Mouse (Mus musculus) splenic B cell, adult 2 months (primary cell): ENCODE measurements around the gene Rab39.

Source experiments
- DNase-seq: peaks from one replicate; pipeline ENCODE4 v3.0.0-alpha.2; 2011; ENCODE audit warnings: low read depth, low spot score
- H3K27me3 ChIP-seq: 2 replicates; pipeline ENCODE4 v1.6.1; 2012; ENCODE audit warnings: mild to moderate bottlenecking, low read length, moderate library complexity, mixed read lengths; ENCODE audit not compliant: control insufficient read depth, poor library complexity, insufficient read depth, severe bottlenecking
- H3K36me3 ChIP-seq: 2 replicates; pipeline ENCODE4 v1.6.1; 2012; ENCODE audit warnings: mild to moderate bottlenecking, low read length, moderate library complexity, mixed read lengths; ENCODE audit not compliant: control insufficient read depth, poor library complexity, insufficient read depth, severe bottlenecking

The Rab39 gene

DNA sequence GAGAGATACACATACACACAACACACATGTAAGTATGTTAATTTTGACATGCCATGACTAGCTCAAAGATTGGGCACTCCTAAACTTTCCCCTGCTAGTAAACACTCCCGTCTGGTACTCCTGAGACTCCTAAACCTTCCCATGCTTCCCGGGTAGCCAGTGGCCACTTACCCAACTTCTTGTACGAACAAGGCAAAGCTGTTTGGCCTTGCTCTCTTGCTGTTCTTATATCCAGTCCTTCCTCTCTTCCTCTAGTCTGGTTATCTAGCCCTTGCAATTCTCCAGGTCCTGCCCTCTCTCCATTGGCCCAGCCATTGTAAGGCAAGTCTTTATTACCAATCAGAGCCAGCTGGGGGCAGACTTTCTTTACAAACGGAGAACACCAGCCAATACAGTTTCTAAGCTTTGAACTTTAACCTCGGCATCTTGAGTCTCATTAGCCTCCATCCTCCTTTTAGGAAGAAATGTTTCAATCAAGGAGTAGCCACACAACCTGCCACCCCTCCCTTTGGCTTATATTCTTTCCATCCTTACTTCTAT, 36.3 kb downstream of the Rab39 start, which contains the start of gene Cul5:
Gene Cul5, minus strand, starts transcription at position 335 of the 540 bp plus-strand sequence.
- H3K27me3 ChIP-seq: no peaks in the 10 kb centered on the region

DNA sequence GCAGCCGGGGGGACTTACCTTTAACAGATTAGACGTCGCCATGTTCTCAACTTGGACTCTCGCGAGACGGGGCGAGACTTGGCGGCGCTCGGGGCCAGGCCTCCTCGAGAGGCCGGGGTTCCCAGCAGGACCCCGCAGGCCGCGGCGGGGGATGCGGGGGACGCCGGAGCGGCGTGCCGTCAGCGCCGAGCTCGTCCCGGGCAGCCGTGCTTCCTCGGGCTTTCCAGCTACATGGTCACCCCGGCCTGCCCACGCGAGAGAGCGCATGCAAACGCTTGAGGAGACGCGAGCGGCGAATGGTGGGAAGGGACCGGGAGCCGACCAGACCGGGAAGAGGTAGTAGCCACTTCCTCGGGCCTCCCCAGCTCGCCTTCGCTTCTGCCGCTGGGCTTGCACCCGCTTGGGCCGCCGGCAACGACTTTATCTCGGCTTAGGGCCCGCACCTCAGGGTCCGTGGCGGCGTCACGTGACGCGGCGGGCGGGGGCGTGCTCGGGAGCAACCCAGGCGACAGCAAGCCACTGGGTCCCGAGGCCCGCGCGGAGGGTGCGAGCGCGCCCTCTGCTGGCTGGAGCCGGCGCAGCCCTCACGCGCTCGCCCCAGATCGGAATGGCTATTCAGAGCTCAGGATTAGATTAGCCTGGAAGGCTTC, 38.9 kb downstream of the Rab39 start:
- H3K36me3 ChIP-seq: no peaks in the 10 kb centered on the region
- H3K27me3 ChIP-seq: no peaks in the 10 kb centered on the region
- DNase-seq: peak; percentile 96

More for the DNA sequence above, 36.3 kb downstream of the Rab39 start, which contains the start of gene Cul5:
- DNase-seq: peak; percentile 66
- H3K36me3 ChIP-seq: no peaks in the 10 kb centered on the region

DNA sequence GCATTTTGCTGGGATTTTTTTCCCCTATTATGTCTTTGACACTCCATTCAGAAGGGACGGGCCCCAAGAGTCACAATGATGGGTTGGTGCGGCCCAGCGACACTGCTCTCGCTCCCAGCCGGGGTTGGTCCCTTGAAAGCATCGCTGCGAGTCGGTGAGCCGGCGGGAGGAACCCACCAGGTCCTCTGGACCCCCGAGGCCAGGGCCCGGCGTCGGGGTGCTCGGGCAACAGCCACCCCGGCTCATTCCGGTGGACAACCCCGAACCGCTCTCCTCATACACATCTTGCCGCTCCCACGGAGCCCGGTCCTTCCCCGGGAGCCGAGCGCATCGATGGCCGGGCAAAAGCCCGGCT, 39.4 kb downstream of the Rab39 start:
- DNase-seq: no peak
- Histone ChIP-seq H3K27me3 (no peaks in the 10 kb centered on the region), H3K36me3 (no peaks in the 10 kb centered on the region)

DNA sequence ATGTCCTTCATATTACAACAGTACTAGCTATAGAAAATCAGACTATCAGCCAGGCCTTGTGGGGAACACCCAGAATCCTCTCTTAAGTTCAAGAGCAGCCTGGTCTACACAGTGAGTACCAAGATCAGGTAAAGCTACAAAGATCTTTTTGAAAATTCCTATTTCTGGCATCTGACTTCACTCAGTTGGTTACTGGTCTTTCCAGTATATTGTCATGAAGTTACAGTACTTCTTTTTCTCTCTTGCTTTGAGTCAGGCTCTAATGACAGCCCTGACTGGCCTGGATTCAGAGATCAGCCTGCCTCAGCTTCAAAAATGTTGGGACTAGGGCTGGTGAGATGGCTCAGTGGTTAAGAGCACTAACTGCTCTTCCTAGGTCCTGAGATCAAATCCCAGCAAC, 40.6 kb downstream of the Rab39 start:
- no peak for DNase-seq
- no peaks in the 10 kb centered on the region for H3K27me3 ChIP-seq

DNA sequence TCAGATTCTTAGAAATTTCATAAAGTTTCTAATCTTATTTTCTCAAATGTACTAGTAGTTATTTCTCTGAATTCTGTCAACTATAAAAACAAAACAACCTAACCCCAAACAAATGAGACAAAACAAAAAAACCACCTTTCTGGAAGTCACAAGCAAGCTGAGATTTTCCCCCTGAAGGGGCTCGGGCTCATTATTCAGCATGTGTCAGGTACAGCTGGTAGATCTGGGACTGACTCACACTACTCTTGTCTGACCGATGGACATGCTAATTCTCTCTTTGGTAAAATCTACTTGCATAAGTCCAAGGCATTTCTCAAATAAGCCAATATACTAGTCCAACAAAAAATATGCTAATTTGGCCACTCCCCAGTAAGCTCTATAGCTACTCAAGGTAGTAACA, 41.2 kb downstream of the Rab39 start:
- no peaks in the 10 kb centered on the region for H3K36me3 ChIP-seq
- DNase-seq: no peak

More for the DNA sequence above, 40.6 kb downstream of the Rab39 start:
- no peaks in the 10 kb centered on the region for H3K36me3 ChIP-seq

DNA sequence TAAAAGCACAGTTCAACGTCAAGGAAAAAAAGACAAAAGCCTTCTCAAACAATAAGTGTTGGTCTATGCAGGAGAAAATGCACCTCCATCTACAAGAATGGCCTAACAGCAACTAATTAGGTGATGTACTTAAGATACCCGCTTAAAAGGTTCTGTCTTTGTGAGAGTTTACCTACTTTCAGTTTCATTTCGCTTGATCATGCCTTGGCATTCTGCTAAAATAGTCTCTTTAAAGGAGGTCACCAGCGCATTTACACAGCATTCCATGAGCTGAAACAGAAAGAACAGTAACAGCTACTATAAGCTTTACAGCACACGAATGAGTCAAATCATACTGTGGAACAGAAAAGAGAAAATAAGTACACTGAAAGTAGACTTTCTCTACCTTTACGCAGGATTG, 71.2 kb downstream of the Rab39 start:
- DNase-seq: no peak
- peaks cover 10% of the 10 kb centered on the region for H3K36me3 ChIP-seq
- no peaks in the 10 kb centered on the region for H3K27me3 ChIP-seq

More for the DNA sequence above, 41.2 kb downstream of the Rab39 start:
- H3K27me3 ChIP-seq: no peaks in the 10 kb centered on the region
